Mouse (Mus musculus) 3134 (cell line): ENCODE results near the gene Spata32.
"Not testable (repeated sequence)": the region's sequence is repeated elsewhere in the genome, so short reads cannot be mapped to it uniquely, and the experiment has no call there.

Experiments used
- DNase-seq: peaks from one replicate; pipeline ENCODE4 v3.0.0-alpha.2; 2011; ENCODE audit warnings: low spot score; ENCODE audit not compliant: insufficient read length; ENCODE audit errors: extremely low read depth

Spata32 gene

DNA sequence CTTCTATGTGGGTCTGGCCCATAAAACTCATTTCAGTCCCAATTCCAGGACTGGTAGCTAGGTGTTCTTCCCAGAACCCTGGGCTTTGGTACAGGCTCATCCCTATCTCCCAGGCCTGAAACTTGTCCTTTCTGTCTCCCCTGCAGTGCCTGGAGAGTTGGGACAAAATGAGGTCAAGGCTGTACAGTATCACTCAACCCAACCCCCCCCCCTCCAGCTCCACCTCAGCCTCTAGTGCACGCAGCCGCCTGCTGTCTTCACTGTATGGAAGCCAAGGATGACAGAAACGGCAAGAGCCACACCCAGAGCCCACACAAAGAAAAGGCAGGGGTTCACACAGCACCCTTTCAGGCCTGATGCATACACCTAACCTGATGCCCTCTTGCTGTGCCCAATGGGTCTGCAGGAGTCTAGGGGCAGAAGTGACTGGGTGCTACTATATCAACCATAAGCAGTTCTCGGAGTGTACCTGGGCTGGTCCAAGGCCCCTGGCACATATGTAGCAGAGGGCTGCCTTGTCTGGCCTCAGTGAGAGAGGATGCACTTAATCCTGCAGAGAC is 28.6 kb upstream of the Spata32 start:
- DNase-seq = no peak

DNA sequence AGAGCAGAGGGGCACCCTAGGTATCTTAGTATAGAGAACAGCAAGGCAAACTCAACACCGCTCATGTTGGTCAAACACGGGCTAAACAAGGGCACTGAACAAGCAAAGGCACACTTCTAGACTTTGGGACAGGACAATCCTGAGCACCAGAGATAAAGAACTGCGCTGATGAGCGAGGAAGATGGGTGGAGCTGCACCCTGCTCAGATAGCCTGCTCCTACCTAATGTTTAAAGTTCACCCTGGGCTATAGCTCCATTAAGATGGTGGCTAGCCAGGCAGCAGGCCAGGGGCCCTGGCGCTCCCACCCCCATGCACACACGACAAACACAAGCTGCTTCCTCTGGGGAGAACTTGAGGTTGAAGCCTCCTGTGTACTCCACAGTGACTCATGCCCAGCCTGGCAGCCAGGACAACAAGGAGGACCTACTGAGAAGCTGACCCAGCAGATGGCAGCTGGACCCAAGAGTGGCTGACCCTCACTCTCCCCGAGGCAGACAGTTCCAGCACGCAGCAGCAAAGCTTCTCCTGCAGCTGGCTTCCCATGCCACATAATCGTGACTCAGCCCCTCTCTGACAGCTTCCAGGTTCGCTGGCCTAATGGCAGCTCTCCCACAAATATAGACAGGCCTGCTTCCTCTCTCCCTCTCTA is 28.0 kb upstream of the Spata32 start:
- peak; percentile 94 for DNase-seq

GRCm38 (mm10) chr11:103244856-103245255 is 26.6 kb upstream of the Spata32 start:
- DNase-seq = no peak

- no peak for DNase-seq
Observed at GRCm38 (mm10) chr11:103240740-103241139, 22.5 kb upstream of the Spata32 start.

- DNase-seq = no peak
Observed at GRCm38 (mm10) chr11:103237757-103238156, 19.5 kb upstream of the Spata32 start.

DNA sequence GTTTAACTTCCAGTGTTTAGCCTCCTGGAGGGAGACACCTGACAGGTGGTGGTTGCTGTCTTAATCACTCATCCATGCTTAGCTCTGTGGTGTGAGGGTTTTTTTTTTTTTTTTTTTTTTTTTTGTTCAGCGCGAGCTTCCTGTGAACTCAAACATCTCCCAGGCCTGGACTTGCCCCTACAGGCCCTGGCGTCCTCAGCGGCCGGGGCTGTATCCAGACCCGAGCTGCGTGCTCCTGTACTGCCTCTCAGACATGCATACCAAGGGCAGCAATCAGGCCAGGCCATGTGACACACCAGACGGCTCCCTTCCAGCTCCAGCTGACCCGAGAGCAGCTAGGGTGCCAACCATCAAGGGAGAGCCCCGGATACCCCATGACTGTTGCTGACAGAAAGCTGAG is 18.7 kb upstream of the Spata32 start:
- DNase-seq = no peak

DNA sequence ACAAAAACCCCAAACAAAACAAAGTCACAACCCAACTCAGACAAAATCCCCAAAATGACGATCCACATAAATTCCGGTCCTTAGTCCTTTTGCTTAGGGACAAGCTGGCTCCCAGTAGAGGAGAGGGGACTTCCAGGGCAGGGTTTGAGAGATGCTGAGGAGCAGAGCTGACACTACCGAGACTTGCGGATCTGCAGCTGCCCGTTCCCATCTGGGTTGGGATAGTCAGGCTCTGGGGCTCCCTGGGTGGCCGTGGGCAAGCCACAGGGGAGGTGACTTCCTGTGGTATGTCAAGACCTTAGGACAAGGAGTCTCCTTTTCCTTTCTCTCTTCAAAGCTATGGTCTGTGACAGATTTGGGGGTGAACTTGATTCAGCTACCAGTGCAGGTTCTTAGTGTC is 18.2 kb upstream of the Spata32 start:
- no peak for DNase-seq

DNA sequence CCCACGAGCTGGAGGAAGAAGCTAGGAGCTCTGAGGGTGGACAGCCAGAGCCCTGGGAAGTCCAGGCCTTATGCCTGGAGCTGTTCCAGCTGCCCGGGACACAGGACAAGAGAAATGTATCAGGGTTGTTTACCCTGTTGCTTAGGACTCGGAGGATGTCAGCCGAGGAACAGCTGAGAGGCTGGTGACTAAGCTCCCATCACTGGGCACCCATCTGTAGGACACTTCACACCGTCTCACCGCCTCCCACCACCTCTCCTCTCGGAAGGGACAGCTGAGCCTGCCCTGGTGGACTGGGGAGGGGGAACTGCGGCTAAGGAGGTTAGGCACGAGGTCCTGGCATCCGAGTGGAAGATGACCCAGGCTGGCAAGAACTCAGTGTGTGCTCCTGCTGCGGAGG is 17.5 kb upstream of the Spata32 start:
- DNase-seq = peak; percentile 52

DNA sequence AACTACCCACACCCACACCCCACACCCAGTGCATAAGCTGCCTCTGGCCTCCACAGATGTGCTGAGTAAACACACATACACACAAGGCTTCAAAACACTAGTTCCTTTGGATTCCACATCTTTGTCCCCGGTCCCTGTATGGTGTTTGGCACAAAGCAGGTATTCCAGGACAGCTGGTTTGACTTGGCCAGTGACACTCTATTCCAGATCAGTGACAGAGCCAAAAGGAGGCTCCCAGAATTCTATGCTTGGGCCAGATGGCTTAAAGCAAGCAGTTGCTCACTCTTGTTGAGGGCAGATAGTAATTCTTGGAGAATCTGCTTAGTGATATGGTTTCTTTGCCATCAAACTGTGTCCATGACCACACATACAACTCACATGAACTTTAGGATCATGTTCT is 16.2 kb upstream of the Spata32 start:
- DNase-seq = no peak

DNA sequence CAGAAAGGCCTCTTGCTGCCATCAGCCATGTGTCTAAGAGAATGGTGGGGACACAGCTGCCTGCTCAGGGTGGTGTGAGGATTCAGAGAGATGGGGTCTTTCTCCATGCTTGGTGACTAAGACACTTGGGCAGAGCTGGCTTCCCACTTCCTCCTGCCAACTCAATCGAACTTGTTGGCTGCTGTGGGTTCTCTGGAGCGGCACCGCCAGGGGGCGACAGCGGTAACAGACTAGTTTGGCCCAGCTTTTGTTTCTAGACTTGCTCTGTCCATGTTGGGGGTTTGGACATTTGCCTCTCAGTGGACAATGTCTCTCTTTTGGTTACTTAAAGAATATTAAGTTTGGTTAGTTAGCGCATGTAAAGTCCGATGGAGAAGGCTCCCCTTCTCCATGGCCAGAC is 14.7 kb upstream of the Spata32 start:
- peak; percentile 63 for DNase-seq

DNA sequence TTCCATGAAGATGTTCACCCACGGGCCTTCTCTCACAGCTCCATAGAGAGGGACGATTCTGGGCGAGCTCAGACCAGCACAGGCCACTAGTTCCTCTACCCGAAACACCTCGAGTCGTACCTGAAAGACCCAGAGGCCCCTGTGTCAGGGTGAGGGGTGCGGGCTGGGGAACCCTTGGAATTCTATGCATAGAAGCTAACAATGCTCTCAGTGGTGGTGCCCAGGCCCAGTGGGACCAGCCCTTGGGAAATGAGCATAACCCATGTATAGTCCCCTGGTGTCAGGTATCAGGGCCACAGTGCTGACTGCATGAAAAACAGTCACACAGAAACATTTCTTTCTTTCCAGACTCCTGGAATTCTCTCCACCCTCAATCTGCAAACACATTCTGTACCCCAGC is 13.1 kb upstream of the Spata32 start:
- no peak for DNase-seq

DNA sequence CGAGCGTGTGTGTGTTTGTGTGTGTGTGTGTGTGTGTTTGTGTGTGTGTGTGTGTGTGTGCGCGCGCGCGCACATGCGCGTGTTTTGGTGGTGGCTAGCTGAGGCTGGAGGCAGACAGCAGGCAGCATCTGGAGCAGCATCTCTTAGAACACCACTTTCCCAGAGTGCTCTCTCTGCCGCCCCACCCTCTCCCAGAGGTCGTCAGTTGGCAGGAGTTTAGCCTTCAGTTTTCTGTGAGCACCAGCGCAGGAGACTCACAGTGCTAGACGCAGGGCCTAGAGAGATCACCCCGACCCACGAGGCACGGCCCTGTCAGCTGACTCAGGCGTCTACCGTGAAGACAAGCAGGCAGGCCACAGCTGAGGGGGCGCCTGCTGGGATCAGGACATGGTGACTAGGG is 12.4 kb upstream of the Spata32 start:
- no peak for DNase-seq

GRCm38 (mm10) chr11:103229608-103230007 is 11.4 kb upstream of the Spata32 start:
- DNase-seq = no peak

- no peak for DNase-seq
Observed at GRCm38 (mm10) chr11:103223951-103224456, 5.8 kb upstream of the Spata32 start.

DNA sequence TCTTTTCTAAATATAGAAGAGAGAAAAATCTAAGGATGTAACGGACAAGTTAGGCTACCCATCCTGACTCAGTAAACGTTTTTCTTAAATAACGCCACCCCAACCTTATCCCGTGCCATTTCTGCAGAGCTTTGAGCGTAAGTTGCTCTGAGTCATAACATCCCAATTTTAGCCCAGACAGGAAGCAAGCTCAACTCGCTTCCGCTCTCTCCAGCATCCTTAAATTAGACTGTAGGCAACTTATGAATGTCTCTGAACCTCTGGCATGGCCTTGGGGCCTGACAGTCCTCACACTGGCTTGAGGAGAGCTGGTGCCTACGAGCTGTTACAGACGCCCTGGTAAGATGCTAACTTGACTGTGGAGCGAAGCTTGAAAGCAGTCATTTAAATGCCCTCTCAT is 5.2 kb upstream of the Spata32 start:
- DNase-seq = no peak

GRCm38 (mm10) chr11:103222718-103223117 is 4.5 kb upstream of the Spata32 start:
- not testable (repeated sequence) for DNase-seq

- DNase-seq = no peak
Observed at GRCm38 (mm10) chr11:103221437-103221836, 3.2 kb upstream of the Spata32 start.

GRCm38 (mm10) chr11:103219995-103220394 is 1.8 kb upstream of the Spata32 start:
- no peak for DNase-seq

- DNase-seq = no peak
Observed at GRCm38 (mm10) chr11:103219259-103219658, 1.0 kb upstream of the Spata32 start.

DNA sequence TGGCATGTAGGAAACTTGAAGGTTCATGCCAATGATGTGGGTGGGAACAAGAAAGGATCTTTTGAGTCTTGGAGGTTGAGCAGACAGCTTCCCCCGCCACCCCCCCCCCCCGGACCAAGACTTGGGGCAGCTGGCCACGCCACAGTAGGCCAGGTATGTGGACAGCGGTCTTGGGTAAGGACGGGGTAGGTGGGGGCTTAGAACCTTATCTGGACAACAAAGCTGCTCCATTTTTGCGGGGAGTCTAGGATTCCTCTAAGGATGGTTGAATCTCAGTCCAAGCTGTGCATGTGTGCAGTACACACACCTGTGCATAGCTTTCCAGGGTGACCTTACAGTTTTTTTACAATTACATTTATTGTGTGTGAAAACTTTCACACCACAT is 277 bp upstream of the Spata32 start:
- DNase-seq = no peak

DNA sequence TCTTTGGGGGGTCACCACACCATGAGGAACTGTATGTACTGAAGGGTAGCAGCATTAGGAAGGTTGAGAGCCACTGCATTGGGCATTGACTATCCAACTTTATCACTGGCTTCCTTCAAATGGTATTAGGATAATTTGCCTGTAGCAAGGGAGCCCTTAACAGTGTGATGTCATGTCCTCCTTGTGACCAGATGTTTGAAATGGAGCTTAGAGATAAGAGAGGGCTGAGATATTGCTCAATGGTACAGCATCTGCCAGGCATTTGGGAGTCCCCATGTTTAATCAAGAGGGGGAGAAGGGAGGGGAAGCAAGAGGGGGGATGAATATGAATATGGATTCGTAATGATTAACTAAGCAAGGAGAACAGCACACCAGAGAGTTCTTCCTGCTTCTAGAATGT is 2.9 kb downstream of the Spata32 start:
- DNase-seq = no peak

DNA sequence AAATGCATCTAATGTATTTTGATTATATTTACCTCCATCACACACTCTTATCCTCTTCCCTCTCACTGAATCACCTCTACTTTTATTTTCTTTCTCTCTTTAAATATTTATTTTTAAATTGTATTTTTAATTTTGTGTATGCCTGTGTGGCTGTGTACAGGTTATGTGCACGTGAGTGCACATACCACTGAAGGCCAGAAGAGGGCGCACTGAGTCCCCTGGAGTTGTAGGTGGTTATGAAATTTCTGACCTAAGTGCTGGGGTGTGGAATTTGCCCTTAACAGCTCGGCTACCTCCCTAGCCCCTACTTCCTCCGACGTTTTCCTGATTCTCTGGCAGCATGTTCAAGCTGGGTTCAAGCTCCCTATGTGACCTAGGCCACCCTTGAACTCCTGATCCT is 4.5 kb downstream of the Spata32 start:
- DNase-seq = no peak

- no peak for DNase-seq
Observed at GRCm38 (mm10) chr11:103210291-103210690, 7.9 kb downstream of the Spata32 start.
